Mouse (Mus musculus): ENCODE measurements at regions not wholly inside any gene's neighbourhood (a gene's known extent, or its start where the extent isn't known, plus 50 kb on each side); places are given as distances from the start of the nearest gene placed in this dataset.

DNA sequence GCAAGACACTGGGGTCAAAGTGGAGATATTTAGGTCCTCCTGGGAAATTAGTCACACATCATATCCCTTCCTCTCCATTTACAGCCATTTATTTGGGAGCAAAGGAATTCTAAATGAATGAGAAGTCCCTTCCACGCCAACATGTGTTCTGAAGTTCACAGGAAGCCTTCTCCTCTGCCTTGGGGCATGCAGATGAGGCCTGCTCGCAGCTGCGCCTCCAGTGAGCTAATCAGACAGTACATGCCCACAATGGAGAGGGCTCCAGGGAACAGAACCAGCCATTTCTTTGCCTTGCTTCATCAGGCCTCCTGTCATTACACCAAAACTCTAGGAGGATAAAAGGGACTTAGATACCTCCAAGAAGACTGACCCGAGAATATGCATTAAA, 71.9 kb upstream of the Thbs1 start:
- TF ChIP-seq GATA4 (IDR thresholded peaks at IDR 0.05; ENCODE audit: insufficient replicate concordance, low read length), result no peak

DNA sequence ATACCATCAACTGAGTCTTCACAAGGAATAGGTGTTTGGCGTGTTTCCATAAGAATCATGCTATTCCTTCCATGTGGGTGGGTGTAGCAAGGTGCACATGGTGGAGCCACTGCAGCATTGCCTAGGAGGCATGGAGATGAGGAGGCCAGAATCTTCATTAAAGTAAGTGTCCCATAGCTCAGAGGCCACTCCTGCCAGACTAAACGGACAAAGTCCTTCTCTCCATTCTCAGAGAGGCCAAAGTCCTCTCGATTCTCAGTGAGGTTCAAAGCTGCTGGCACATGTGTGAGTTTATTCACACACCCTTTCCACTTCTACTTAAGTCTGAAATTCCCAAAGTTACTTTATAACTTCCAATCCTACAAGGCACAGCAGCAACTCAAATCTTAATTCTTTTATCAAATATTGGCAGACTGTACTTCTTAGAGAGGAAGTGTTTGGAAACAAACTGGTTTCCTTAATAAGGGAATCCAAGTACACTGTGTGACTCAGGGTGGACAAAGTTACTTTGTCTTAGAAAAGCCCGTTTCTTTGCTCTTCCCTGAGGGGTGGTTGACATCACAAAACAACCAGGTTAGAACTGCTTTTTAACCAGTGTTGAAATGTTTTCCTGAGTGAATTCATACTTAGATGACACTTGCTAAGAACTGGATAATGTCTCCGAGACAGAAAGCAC, 69.2 kb upstream of the Thbs1 start:
- TF ChIP-seq GATA4 (IDR thresholded peaks at IDR 0.05; ENCODE audit: insufficient replicate concordance, low read length), result no peak

DNA sequence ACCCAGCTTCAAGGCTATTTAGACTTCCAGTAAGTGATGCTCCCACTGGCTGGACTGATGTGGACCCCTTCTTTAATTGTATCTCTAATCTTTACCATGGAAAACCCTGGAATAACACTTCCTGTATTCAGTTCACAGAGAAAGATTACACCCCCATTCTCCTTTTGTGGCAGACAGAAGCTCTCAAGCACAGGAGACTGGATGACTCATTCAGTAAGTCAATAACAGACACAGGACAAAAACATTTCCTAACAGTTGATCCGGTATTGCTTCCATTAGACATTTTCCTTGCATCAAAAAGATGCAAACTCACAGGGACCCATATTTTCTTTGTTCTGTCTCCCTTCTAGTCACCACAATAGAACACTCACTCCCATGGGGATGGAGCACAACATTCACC, 67.0 kb upstream of the Thbs1 start:
- TF ChIP-seq GATA4 (IDR thresholded peaks at IDR 0.05; ENCODE audit: insufficient replicate concordance, low read length), result no peak

DNA sequence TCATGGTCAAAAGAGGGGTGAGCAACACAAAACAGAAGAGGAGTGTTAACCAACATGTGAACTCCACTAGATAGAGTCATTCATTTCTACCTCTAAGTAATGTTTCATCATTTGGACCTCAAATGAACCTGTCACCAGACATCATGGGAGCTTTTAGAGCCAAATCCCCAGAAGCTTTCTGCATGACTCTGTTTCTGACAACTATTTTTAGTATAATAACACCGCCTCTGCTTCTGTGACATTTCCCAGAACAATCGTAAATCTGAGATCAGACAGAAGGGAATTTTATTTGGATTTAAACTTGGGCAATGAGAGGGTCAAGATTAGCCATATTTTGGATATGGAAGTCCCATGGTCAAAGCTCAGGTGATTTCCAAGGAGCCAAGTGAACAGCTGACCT, 61.4 kb upstream of the Thbs1 start:
- TF ChIP-seq GATA4 (IDR thresholded peaks at IDR 0.05; ENCODE audit: insufficient replicate concordance, low read length), result no peak

DNA sequence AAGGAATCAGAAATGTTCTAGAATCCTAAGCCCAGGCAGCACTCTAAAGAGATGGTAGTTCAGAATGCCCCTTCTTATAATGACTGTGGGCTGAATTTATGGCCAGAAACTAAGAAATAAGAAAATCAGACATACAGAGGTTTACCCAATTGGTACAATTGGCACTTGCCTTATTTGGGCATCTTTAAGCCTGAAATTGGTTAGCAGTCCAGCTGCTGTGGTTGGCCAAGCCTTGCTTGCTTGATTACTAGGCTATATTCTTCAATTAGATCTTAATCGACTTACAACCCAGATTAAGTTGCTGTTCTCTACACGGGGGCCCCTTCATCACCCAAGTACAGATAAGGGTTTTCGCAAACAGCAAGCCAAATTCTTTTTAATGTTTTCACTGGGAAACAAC, 60.1 kb upstream of the Thbs1 start:
- no peak for TF ChIP-seq GATA4 (IDR thresholded peaks at IDR 0.05; ENCODE audit: insufficient replicate concordance, low read length)

DNA sequence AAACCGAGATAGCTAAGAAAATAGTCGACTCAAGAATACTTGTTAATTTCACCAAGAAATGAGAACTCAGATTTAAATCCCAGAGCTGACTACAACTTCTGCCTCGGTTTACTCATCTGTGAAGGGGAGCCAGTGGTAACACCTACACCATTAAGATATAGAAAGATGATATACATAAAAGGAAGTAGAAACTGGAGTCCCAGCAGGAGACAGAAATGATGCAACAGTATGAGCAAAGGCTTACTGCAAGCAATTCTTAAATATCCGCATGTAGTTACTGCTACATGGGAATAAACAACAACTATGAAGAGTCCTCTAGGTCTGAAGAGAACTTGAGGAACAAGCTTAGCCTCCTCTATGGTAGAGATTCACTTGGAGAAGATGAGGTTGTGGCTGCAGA, 58.2 kb upstream of the Thbs1 start:
- TF ChIP-seq GATA4 (IDR thresholded peaks at IDR 0.05; ENCODE audit: insufficient replicate concordance, low read length), result no peak

DNA sequence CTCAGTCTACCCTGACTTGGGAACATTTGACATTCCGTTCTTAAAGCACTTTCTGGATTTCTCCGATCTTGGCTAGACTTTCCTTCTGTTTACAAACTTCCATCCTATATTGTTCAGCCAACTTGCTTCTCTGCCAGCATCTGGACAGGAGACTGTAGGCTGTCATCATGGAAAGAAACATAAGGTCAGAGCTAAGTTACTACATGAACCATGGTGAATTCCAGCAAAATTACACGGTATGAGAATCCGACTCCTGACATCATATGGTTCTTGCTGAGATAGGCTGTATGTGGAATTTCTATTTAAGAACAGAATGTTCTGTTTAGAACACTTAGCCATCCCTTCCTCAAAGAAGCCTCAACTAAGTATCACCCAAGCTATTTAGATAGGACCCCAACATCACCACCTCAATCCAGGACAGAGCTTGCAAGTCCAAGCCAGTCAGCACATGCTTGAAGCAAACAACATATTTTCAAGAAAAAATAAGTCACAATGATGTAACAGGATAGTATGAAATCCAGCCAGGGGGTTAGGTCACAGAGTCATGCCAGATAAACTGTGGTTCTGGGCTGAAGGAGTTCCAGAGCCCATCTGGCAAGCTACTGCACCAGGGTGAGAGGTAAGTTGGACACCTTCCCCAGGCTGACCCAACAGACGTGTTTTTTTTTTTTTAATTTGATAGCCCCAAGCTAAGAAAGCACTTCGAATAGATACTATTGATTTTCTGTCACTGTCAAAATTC, 52.9 kb upstream of the Thbs1 start:
- TF ChIP-seq GATA4 (IDR thresholded peaks at IDR 0.05; ENCODE audit: insufficient replicate concordance, low read length), result no peak

DNA sequence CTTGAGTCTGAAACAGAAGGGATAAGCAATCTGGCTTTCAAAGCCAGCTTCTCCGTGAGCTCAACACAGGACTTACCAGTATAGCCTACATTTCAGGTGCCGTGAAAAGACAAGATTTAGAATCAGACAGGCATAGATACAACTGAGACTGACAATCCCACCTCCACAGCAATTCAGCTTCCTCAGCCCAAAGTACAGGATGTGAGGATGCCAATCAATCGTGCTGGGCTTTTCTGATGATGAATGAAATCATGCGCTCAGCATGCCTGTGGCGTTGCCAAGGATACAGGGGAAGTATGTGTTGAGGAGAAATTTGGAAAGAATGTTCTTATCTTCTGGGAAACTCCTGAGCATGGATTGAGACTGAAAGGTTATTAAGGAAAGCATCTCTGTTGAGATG, 50.4 kb upstream of the Thbs1 start:
- TF ChIP-seq GATA4 (IDR thresholded peaks at IDR 0.05; ENCODE audit: insufficient replicate concordance, low read length), result no peak
